Mouse (Mus musculus): Measurements from ENCODE around the gene Mthfd1l. TPM values are rescaled to one million over a fixed set of nuclear protein-coding genes. Genes with fewer than 3 reads are reported as not detected.
"Not testable (repeated sequence)": the region's sequence is repeated elsewhere in the genome, so short reads cannot be mapped to it uniquely, and the experiment has no call there.

Mthfd1l gene
- total RNA-seq, 2 experiments from 2014 or later: 2.4 to 3.7 TPM

DNA sequence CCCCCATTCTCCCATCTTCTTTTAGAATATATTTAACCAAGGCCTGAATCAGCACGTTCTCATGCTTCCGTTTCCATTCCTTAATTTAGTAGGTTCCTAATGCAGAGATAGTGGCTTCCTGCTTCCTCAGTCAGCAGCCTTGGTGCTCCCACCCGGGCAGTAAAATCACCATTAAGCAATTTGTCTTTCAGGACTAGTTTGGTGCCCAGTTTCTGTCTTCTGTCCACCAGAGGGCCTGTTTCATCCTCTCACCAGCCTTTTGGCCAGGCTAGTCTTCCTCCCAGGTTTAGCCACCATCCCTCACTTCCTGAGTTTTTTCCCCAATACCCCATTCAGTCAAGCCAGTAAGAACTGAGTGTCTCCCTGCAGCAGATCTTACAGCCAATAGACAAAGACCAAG is 64.1 kb downstream of the Mthfd1l start:
- no peak for DNase-seq (ENCODE audit: low spot score in 2 of 2)

GRCm38 (mm10) chr10:4038576-4038975 is 65.7 kb downstream of the Mthfd1l start:
- DNase-seq (ENCODE audit: low spot score in 2 of 2): no peak

GRCm38 (mm10) chr10:4041691-4042090 is 68.8 kb downstream of the Mthfd1l start:
- DNase-seq (ENCODE audit: low spot score in 2 of 2): peak; percentile 39 to 60

DNA sequence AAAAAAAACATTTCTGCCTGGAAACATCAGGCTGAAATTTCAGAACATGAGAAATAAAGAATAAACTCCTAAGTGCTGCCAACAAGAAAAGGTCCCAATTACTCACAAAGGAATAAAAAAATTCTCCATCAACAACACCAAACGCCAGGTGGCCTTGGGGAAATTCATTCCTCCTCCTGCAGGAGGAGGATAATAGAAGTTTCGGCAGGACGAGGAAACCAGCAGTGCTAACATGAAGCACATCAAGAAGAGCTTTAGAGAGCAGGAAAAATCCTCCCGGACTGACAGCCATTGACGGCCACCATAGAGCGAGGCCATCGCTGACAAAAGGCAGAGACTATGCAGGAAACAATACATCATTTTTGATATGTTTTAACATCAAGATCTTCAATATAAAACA is 71.5 kb downstream of the Mthfd1l start:
- no peak for DNase-seq (ENCODE audit: low spot score in 2 of 2)

DNA sequence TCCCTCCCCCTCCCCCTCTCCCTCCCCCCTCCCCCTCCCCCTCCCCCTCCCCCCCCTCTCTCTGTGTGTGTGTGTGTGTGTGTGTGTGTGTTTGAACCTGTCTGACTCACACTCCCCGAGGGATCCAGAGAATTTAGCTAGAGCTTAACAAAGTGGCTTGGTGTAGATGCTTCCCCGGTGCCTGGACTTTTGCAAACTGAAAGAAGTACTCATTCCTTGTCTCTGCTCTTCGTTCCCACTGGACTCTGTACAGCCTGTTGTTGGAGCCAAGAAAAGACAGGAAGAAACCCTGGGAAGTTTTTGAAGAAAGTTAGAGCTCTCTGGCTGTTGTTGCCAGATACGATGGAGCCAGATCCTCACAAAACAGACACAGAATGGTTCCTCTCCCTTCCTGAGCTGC is 73.6 kb downstream of the Mthfd1l start:
- no peak for DNase-seq (ENCODE audit: low spot score in 2 of 2)

DNA sequence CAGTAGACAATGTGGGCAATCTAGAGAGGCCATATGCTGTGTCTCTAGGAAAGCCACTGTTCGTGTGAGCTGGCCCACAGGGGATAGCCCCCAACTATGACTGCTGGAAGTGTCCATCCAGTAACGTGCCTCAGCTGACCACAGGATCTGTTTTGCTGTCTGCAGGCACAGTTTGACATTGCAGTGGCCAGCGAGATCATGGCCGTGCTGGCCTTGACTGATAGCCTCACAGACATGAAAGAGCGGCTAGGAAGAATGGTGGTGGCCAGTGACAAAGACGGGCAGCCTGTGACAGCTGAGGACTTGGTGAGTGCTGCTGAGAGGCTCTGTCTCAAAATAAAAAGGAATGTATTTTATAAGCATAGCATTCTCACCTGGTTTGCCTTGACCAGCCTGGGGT is 74.7 kb downstream of the Mthfd1l start:
- no peak for DNase-seq (ENCODE audit: low spot score in 2 of 2)

- no peak for DNase-seq (ENCODE audit: low spot score in 2 of 2)
These were observed 77.3 kb downstream of the Mthfd1l start for GRCm38 (mm10) chr10:4050236-4050635.

GRCm38 (mm10) chr10:4052711-4053110 is 79.8 kb downstream of the Mthfd1l start:
- no peak for DNase-seq (ENCODE audit: low spot score in 2 of 2)

GRCm38 (mm10) chr10:4053278-4054061 is 80.6 kb downstream of the Mthfd1l start:
- DNase-seq (ENCODE audit: low spot score in 2 of 2): no peak

GRCm38 (mm10) chr10:4054589-4054988 is 81.7 kb downstream of the Mthfd1l start:
- no peak for DNase-seq (ENCODE audit: low spot score in 2 of 2)

GRCm38 (mm10) chr10:4057397-4057796 is 84.5 kb downstream of the Mthfd1l start:
- no peak for DNase-seq (ENCODE audit: low spot score in 2 of 2)

- no peak for DNase-seq (ENCODE audit: low spot score in 2 of 2)
These were observed 84.9 kb downstream of the Mthfd1l start for GRCm38 (mm10) chr10:4057832-4058231.

- no peak for DNase-seq (ENCODE audit: low spot score in 2 of 2)
These were observed 88.4 kb downstream of the Mthfd1l start for GRCm38 (mm10) chr10:4061071-4061987.

DNA sequence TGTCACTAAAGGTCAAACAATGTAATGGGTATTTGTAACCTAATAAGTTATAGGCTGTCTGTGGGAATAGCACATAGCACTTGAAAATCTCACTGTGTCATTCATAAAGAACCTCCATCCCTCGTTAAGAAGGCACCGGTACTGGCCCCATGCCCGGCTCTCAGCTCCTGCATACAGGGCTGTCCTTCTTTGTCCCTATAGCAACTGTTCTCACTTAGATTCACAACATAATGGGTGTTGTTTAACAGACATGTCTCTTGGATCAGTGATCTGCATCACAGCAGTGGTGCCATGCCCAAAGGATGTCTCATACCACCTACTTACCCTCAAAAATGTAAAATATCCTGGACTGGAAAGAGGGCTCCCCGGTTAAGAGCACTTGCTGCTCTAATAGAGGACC is 90.6 kb downstream of the Mthfd1l start:
- DNase-seq (ENCODE audit: low spot score in 2 of 2): no peak

GRCm38 (mm10) chr10:4065295-4066084 is 92.6 kb downstream of the Mthfd1l start:
- DNase-seq (ENCODE audit: low spot score in 2 of 2): no peak

DNA sequence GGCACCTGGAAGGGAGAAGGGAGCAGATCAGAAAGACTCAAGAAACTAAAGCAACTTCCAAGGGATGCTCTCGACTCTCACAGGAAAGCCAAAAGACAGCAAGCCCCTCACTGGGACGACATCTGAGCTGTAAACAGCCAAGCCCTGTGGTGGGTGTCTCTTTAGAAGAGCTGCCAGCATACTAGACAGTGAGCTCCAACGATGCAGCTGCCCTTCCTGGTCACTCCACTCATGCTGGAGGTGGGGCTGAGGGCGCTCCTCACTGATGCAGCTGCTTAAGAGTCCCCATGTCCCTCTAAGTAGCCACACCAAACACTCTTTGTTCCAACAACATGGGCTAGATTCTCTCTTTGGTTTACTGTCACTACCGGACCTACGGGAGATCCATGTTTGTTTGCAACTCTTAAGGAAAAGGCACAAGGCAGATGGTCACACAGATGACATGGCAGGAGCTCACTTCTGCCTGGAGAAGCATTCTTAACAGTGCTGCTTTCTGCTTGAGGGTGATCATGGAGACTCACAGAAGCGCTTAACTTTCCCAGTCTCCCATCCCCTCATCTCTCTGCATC is 96.4 kb downstream of the Mthfd1l start:
- no peak for DNase-seq (ENCODE audit: low spot score in 2 of 2)

DNA sequence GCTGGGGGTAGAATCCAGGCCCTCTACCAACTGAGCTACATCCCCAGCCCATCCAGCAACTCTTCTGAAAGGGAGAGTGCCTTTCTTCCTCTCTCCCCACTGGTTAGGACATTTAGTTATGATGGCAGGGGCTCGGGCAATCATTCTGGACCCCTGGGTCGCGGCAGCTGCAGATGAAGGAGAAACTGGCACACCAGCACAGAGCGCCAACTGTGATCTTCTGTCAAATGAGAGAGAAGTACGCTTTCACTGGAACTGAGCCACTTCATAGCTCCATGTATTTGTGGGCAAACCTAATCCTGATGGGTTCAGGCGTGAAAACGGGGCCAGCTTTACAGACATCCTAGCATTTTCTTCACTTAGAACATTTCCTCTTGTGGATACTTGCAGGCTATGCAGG is 97.1 kb downstream of the Mthfd1l start:
- DNase-seq (ENCODE audit: low spot score in 2 of 2): no peak

GRCm38 (mm10) chr10:4071069-4071844 is 98.3 kb downstream of the Mthfd1l start:
- DNase-seq (ENCODE audit: low spot score in 2 of 2): no peak

DNA sequence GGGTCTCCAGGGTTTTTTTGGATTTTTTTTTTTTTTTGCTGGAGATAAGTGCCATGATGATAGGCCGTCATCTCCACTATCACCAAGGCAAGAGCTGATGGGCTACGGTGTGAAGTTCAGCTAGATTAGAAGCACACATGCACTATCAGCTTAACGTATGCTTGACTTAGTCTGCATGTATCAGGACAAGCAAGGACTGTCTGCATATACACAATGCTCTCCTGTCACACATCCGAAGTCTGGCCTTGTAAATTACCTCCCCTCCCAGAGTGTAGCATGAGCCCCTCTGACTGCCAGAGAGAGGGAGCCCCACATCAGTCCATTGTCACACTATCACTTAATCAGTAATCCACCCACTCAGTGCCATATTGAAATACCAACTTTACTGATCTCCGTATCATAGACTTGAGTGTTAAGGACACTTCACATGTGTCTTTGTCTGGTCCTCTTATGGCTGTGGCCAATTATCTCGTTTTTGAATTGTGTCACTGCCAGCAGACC is 99.0 kb downstream of the Mthfd1l start:
- DNase-seq (ENCODE audit: low spot score in 2 of 2): no peak

DNA sequence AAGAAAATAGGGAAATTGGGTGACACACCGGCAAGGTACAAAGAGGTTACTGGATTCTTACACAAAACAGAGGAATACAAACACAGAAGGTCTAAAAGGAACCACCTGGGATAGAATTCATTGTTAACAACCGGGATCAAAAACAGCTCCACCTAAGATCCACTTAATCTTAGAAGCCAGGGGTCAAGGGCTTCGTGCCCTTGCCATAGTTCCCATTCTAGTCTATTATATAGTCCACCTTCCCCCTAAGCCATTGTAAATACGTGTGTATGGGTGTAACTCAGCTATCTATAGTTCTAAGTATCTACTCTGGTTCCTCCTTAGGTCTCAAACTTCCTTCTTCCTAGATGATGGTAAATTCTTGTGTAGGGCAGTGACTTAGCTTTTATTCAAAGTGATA is 99.6 kb downstream of the Mthfd1l start:
- DNase-seq (ENCODE audit: low spot score in 2 of 2): not testable (repeated sequence)
